Mouse (Mus musculus) right cerebral cortex, postnatal 4 days (tissue): ENCODE data around the gene Fam178b.
A peak's percentile ranks its signal among the peaks of the same experiment; 100 is the strongest.
"Not testable (repeated sequence)": the region's sequence is repeated elsewhere in the genome, so short reads cannot be mapped to it uniquely, and the experiment has no call there.

ENCODE experiments used
- DNase-seq: peaks from one replicate; pipeline ENCODE4 v3.0.0-alpha.2; 2022

Gene Fam178b

GRCm38 (mm10) chr1:36671260-36671659, 11.7 kb downstream of the Fam178b start:
- no peak for DNase-seq

GRCm38 (mm10) chr1:36670256-36670655, 12.7 kb downstream of the Fam178b start:
- DNase-seq, result no peak

- DNase-seq, result not testable (repeated sequence)
These were observed 15.0 kb downstream of the Fam178b start for GRCm38 (mm10) chr1:36668007-36668406.

GRCm38 (mm10) chr1:36665934-36666333, 17.0 kb downstream of the Fam178b start:
- no peak for DNase-seq

GRCm38 (mm10) chr1:36665165-36665723, 17.7 kb downstream of the Fam178b start:
- no peak for DNase-seq

DNA sequence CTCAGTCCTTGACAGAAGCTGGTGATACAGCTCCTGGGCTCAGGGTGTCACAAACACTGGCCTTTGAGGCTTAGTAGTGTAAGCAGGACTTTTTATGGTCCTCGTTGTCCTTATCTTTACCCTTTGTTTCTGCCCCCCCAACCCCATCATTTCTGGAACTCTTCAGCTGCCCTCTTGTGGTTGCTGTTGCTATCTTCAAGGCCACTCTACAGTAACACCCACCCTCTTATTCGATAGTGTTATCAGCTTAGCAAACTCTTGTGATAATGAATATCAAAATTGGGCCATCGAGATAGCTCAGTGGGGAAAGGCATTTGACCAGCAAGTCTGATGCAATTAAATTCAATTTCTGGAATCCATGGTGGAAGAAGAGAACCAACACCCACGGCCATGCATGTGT, 18.5 kb downstream of the Fam178b start:
- no peak for DNase-seq

DNA sequence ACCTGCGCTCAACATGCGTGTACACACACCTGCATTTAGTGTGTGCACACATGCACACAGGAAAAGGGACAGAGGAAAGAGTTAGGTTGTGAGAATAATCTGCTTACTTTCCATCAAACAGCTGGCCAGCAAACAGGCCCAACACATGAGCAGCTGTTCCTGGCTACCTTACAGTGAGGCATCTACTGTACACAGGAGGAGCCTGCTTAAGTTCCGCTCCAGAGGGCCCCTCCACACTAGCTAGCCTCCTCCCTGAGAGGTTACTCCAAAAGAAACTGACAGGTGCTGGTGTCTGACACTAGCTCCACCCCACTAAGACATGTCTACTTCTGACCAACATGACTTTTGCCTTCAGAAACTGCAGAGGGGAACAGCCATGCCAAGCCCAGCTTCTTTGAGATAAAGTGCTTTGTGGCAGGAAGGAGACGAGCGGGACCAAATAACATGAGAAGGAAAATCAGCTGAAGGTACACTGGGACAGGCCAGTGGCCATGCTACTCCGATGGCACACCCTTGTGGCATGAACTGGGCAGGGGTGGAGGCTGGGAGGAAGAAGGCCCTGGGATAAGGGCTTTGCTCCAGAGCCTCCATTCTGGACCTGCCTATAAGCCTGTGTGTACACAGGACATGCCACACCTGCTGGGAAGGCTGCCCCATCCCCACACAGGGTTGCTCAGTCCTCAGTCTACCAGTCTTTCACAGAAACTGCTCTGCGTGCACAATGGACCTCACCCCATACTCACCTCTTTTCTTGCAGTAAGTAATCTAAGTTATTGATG, 24.2 kb downstream of the Fam178b start:
- no peak for DNase-seq

- no peak for DNase-seq
These were observed 25.1 kb downstream of the Fam178b start for GRCm38 (mm10) chr1:36657658-36658415.

DNA sequence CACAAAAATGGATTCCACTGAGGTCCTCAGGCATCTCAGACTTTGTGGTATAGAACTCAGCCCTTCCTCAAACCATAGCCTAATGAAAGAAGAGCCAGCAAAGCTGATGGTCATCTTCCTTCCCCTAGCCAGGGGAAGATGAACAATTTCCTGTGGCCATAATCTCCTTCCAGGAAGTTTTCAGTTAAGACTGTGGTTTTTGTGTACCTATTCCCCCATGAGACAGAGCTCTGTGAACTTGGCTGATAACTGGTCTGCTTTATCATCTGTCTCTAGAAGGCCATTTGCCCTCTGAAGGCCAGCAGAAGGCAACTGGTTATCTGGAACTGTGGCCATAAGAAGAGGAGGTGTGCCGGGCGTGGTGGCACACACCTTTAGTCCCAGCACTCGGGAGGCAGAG, 26.8 kb downstream of the Fam178b start:
- no peak for DNase-seq

- no peak for DNase-seq
These were observed 27.9 kb downstream of the Fam178b start for GRCm38 (mm10) chr1:36655039-36655438.

DNA sequence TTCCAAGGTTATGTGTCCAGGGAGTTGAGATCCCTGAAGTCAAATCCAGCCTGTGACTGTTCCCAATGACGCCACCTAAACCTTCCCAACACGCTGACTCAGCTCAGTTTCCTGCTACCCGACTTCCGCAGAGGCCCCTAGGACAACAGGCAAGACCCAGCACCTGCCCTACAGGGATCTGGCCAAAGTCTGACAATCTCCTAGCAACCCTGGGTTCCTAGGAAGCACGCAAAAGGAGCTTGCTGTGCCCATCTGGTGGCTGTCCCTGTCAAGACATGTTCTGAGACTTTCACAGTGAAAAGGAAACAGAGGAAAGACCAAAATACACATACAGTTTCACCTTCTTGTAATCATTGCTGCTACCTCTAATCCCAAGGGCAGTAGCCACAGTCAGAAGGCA, 35.4 kb downstream of the Fam178b start:
- DNase-seq, result no peak

DNA sequence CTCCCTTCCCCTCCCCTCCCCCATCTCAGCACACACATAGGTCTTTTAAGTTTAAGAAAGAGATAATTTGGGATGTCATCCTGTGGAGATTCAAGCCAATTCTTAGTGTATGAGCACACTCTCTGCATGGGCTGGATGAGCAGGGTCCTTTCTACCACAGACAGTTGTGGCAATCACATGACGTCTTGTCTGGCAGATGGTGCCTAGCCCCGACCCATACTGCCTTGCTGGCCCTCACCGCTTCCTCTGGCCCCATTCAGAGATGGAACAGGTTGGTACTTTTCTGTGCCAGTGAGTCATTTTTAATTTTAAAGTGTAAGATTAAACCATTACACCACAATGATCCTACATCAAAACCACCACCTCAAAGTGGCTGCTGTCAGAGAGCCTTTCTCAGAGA, 36.7 kb downstream of the Fam178b start:
- no peak for DNase-seq

DNA sequence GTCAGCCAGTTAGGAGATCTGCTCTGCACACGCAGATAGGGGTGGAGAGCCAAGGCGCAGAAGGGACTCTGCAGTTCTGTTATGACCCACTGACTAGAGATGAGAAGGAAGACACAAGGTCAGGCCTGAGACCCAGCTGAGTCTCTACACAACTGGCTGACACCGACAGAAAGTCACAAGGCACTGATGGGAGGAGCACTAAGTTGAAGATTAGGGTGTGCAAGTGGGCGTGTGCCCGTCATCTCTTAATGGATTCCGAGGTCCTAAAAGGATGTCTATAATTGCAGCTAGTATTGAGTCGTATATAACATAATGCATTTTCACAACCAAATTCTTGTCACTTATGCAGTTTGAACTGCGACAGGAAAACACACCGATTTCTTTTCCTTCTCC, 38.4 kb downstream of the Fam178b start:
- no peak for DNase-seq

DNA sequence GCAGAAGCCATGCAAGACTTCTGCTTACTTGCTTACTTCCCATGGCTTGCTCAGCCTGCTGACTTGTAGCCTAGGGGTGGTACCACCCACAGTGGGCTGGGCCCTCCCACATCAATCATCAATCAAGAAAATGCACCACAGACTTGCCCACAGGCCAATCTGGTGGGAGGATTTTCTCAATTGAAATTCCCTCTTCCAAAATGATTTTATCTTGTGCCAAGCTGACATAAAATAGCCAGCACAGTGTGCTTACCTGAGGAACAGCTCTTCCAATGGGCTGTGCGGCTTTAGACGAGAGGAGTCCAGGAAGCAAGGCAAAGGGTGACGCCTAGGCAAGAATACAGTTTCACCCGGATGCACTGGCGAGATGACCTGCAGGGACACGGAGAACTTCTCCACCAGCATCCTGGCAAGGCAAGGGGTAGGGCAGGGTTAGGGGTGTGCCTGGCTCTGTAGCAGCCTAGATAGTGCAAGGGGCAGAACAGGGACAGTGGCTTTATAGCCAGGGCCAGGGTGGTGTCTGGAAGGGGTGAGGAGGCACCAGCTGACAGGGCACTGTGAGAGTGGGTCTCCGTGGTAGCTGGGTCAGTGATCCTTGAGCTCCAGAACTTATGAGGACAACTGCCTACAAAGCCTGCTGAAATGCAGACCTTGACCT, 38.9 kb downstream of the Fam178b start:
- DNase-seq, result no peak

DNA sequence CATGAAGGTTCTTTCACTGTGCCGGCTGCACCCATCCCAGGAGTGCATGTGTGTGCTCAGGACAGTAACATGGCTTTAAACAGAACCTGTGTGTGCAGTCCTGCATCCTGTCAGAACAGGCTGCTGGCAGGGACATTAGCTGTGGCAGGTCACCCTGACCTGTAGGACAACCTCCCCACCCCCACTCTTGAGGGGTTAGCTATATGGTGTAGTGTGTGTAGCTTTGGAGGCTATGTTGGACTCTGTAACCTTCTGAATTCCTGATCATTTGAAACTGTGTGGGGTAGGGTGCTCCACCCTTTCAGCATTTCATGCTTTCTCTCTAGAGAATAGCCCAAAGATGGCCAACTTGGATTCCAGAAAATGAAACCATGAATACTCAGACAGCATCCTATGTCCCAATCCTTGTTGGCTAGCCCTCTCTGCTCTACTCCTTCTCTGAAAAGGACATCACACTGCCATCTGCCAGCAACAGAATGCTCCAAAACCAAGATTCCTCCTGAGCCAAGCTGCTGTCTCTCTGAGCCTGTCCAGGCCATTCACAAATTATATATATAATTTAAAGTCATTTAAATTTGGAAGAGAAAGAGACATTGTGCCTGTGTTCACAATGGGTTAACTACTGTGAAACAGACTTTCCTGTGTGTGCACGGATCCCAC, 47.0 kb downstream of the Fam178b start:
- DNase-seq, result no peak

GRCm38 (mm10) chr1:36634940-36635339, 48.0 kb downstream of the Fam178b start:
- DNase-seq, result peak; percentile 53

DNA sequence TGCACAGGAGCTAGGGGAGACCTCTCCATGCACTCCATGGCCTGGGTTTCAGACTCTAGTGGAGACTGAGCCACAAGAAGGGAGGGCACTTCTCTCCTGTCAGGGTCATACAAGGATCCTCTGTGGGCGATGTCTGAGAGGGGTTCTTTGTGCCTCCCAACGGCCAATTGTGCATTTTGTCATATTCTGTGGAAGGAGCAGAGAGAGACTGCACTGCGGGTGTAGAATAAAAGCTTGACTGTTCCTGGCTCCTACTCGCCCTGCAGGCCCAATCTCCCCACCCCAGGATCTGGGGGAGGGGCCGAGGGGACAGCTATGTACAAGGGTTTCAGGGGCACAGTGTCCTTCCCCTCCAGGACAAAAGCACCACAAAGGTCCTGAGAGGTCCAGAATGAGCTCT, 49.1 kb downstream of the Fam178b start:
- DNase-seq, result no peak

- no peak for DNase-seq
These were observed 50.1 kb downstream of the Fam178b start for GRCm38 (mm10) chr1:36632846-36633245.

GRCm38 (mm10) chr1:36632090-36632489, 50.9 kb downstream of the Fam178b start:
- no peak for DNase-seq

DNA sequence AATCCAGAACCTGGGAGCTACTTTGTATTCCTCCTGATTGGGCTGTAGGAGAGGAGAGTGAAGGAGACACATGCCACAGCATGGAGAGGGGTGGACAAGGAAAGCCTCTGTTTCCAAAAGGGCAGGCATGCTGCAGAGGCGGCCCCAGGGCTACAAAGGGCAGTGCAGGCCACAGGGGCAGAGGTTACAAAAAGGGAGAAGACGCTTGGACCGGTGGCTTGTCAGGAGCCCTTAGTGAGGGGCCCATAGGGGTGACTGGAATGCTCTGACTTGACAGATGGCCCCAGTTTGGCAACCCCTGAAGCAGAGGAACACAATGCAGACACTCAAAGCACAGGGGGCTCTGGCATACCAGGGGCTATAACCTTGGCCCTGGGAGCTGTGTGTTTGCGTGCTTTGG, 51.6 kb downstream of the Fam178b start:
- DNase-seq, result no peak

DNA sequence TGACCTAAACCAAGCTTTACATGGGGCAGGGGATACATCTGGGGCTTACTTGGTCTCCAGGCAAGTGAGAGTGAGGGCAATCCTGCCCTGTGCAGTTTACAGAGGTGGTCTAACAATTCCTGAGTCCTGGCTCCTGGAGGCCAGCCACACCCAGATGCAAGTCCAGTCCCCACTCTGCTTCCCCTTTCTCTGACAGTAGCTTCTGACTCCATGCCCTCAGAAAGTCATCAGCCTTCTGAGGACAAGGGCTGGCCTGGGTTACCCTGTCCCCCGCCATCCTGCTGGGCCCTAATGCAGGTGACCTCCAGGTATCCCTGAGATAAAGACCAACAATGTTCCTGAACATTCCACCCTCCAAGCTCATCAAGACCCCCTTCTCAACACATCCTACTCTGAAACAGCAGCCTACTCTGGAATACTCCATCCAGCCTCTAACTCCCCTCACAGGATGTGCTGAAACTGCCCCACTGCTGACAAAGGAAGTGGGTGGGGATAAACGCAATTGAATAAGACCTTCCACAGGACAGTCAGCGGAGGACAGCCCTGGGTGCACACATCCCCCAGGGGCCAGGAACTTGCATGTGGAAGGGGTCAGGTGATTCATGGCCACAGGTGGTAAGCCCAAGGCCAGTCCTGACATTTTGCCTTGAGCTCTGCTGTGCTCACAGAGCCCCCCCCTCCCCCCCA, 52.8 kb downstream of the Fam178b start:
- no peak for DNase-seq

DNA sequence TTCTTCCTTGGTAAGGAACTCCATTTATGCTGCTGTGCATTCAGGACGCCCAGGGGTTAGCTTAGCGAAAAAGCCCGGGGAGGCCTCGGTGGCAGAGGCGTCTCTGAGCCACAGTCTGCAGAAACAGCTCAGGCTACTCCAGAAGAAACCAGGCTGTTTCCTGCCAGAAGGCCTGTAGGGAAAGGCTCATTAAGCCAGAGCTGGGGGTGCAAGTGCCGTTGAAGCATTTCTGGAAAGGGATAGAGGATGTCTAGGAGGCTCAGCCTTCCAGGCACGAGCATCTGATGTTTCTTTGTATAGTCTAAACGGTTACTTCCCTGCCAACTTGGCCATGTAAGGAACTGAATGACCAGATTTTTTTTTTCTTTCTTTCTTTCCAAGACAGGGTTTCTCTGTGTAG, 54.4 kb downstream of the Fam178b start:
- no peak for DNase-seq
